Mouse (Mus musculus): ENCODE results near the gene Gpc6. TPM values are rescaled to one million over a fixed set of nuclear protein-coding genes. Genes with fewer than 3 reads are reported as not detected.

Gene Gpc6
- polyA plus RNA-seq, 1 experiment, result 1.4 TPM

GRCm38 (mm10) chr14:117384096-117384770, 459.1 kb downstream of the Gpc6 start:
- H3K4me3 ChIP-seq (ENCODE audit: insufficient read depth, low read depth, low read length), result no peak overlapping the region
- H3K27ac ChIP-seq (replicated peaks; ENCODE audit: low read depth, low read length), result no peak overlapping the region
- no peaks in the 10 kb centered on the region for H3K4me1 ChIP-seq (ENCODE audit: control insufficient read depth, insufficient read depth, insufficient read length, low read length)

- H3K4me1 ChIP-seq (ENCODE audit: control insufficient read depth, insufficient read depth, insufficient read length, low read length), result no peaks in the 10 kb centered on the region
- H3K27ac ChIP-seq (replicated peaks; ENCODE audit: low read depth, low read length), result no peak overlapping the region
- H3K4me3 ChIP-seq (ENCODE audit: insufficient read depth, low read depth, low read length), result no peak overlapping the region
Observed at GRCm38 (mm10) chr14:117385731-117386270, 460.7 kb downstream of the Gpc6 start.

- Histone ChIP-seq H3K4me1 (ENCODE audit: control insufficient read depth, insufficient read depth, insufficient read length, low read length) (no peaks in the 10 kb centered on the region), H3K27ac (replicated peaks; ENCODE audit: low read depth, low read length) (no peak overlapping the region), H3K4me3 (ENCODE audit: insufficient read depth, low read depth, low read length) (no peak overlapping the region)
Observed at GRCm38 (mm10) chr14:117390794-117391320, 465.7 kb downstream of the Gpc6 start.

- H3K4me1 ChIP-seq (ENCODE audit: control insufficient read depth, insufficient read depth, insufficient read length, low read length), result no peaks in the 10 kb centered on the region
- H3K4me3 ChIP-seq (ENCODE audit: insufficient read depth, low read depth, low read length), result no peak overlapping the region
- H3K27ac ChIP-seq (replicated peaks; ENCODE audit: low read depth, low read length), result no peak overlapping the region
Observed at GRCm38 (mm10) chr14:117391412-117391811, 466.3 kb downstream of the Gpc6 start.

- Histone ChIP-seq H3K4me1 (ENCODE audit: control insufficient read depth, insufficient read depth, insufficient read length, low read length) (no peaks in the 10 kb centered on the region), H3K27ac (replicated peaks; ENCODE audit: low read depth, low read length) (no peak overlapping the region), H3K4me3 (ENCODE audit: insufficient read depth, low read depth, low read length) (no peak overlapping the region)
Observed at GRCm38 (mm10) chr14:117397165-117397564, 472.1 kb downstream of the Gpc6 start.

GRCm38 (mm10) chr14:117407824-117408524, 482.9 kb downstream of the Gpc6 start:
- H3K4me1 ChIP-seq (ENCODE audit: control insufficient read depth, insufficient read depth, insufficient read length, low read length), result no peaks in the 10 kb centered on the region
- H3K27ac ChIP-seq (replicated peaks; ENCODE audit: low read depth, low read length), result no peak overlapping the region
- no peak overlapping the region for H3K4me3 ChIP-seq (ENCODE audit: insufficient read depth, low read depth, low read length)

- H3K4me1 ChIP-seq (ENCODE audit: control insufficient read depth, insufficient read depth, insufficient read length, low read length), result no peaks in the 10 kb centered on the region
- H3K27ac ChIP-seq (replicated peaks; ENCODE audit: low read depth, low read length), result no peak overlapping the region
- no peak overlapping the region for H3K4me3 ChIP-seq (ENCODE audit: insufficient read depth, low read depth, low read length)
Observed at GRCm38 (mm10) chr14:117408525-117408835, 483.4 kb downstream of the Gpc6 start.

GRCm38 (mm10) chr14:117409778-117410177, 484.7 kb downstream of the Gpc6 start:
- Histone ChIP-seq H3K4me1 (ENCODE audit: control insufficient read depth, insufficient read depth, insufficient read length, low read length) (no peaks in the 10 kb centered on the region), H3K4me3 (ENCODE audit: insufficient read depth, low read depth, low read length) (no peak overlapping the region), H3K27ac (replicated peaks; ENCODE audit: low read depth, low read length) (no peak overlapping the region)

- Histone ChIP-seq H3K4me1 (ENCODE audit: control insufficient read depth, insufficient read depth, insufficient read length, low read length) (no peaks in the 10 kb centered on the region), H3K4me3 (ENCODE audit: insufficient read depth, low read depth, low read length) (no peak overlapping the region), H3K27ac (replicated peaks; ENCODE audit: low read depth, low read length) (no peak overlapping the region)
Observed at GRCm38 (mm10) chr14:117410511-117410910, 485.4 kb downstream of the Gpc6 start.

- Histone ChIP-seq H3K4me3 (ENCODE audit: insufficient read depth, low read depth, low read length) (no peak overlapping the region), H3K27ac (replicated peaks; ENCODE audit: low read depth, low read length) (no peak overlapping the region), H3K4me1 (ENCODE audit: control insufficient read depth, insufficient read depth, insufficient read length, low read length) (no peaks in the 10 kb centered on the region)
Observed at GRCm38 (mm10) chr14:117415045-117415444, 489.9 kb downstream of the Gpc6 start.

GRCm38 (mm10) chr14:117419561-117420218, 494.6 kb downstream of the Gpc6 start:
- no peak overlapping the region for H3K27ac ChIP-seq (replicated peaks; ENCODE audit: low read depth, low read length)
- H3K4me3 ChIP-seq (ENCODE audit: insufficient read depth, low read depth, low read length), result no peak overlapping the region
- no peaks in the 10 kb centered on the region for H3K4me1 ChIP-seq (ENCODE audit: control insufficient read depth, insufficient read depth, insufficient read length, low read length)

- H3K4me1 ChIP-seq (ENCODE audit: control insufficient read depth, insufficient read depth, insufficient read length, low read length), result no peaks in the 10 kb centered on the region
- H3K27ac ChIP-seq (replicated peaks; ENCODE audit: low read depth, low read length), result no peak overlapping the region
- no peak overlapping the region for H3K4me3 ChIP-seq (ENCODE audit: insufficient read depth, low read depth, low read length)
Observed at GRCm38 (mm10) chr14:117421170-117421569, 496.1 kb downstream of the Gpc6 start.

- Histone ChIP-seq H3K4me3 (ENCODE audit: insufficient read depth, low read depth, low read length) (no peak overlapping the region), H3K4me1 (ENCODE audit: control insufficient read depth, insufficient read depth, insufficient read length, low read length) (no peaks in the 10 kb centered on the region), H3K27ac (replicated peaks; ENCODE audit: low read depth, low read length) (no peak overlapping the region)
Observed at GRCm38 (mm10) chr14:117426116-117426515, 501.0 kb downstream of the Gpc6 start.

- Histone ChIP-seq H3K4me1 (ENCODE audit: control insufficient read depth, insufficient read depth, insufficient read length, low read length) (no peaks in the 10 kb centered on the region), H3K27ac (replicated peaks; ENCODE audit: low read depth, low read length) (no peak overlapping the region), H3K4me3 (ENCODE audit: insufficient read depth, low read depth, low read length) (no peak overlapping the region)
Observed at GRCm38 (mm10) chr14:117427776-117428175, 502.7 kb downstream of the Gpc6 start.

- Histone ChIP-seq H3K27ac (replicated peaks; ENCODE audit: low read depth, low read length) (no peak overlapping the region), H3K4me1 (ENCODE audit: control insufficient read depth, insufficient read depth, insufficient read length, low read length) (no peaks in the 10 kb centered on the region), H3K4me3 (ENCODE audit: insufficient read depth, low read depth, low read length) (no peak overlapping the region)
Observed at GRCm38 (mm10) chr14:117435739-117436138, 510.6 kb downstream of the Gpc6 start.
